Mouse (Mus musculus): ENCODE measurements around the gene Efna2.
"Not testable (repeated sequence)": the region's sequence is repeated elsewhere in the genome, so short reads cannot be mapped to it uniquely, and the experiment has no call there.

The Efna2 gene

GRCm38 (mm10) chr10:80189999-80190398, 10.7 kb downstream of the Efna2 start:
- DNase-seq (ENCODE audit: low read depth): no peak

- no peak for DNase-seq (ENCODE audit: low read depth)
Observed at GRCm38 (mm10) chr10:80190491-80191051, 11.3 kb downstream of the Efna2 start.

- no peak for DNase-seq (ENCODE audit: low read depth)
Observed at GRCm38 (mm10) chr10:80193976-80194375, 14.7 kb downstream of the Efna2 start.

- no peak for DNase-seq (ENCODE audit: low read depth)
Observed at GRCm38 (mm10) chr10:80194441-80194840, 15.2 kb downstream of the Efna2 start.

GRCm38 (mm10) chr10:80196167-80196566, 16.9 kb downstream of the Efna2 start:
- DNase-seq (ENCODE audit: low read depth): no peak

GRCm38 (mm10) chr10:80196778-80197581, 17.7 kb downstream of the Efna2 start:
- DNase-seq (ENCODE audit: low read depth): no peak

- peak; percentile 89 for DNase-seq (ENCODE audit: low read depth)
Observed at GRCm38 (mm10) chr10:80199440-80200008, 20.2 kb downstream of the Efna2 start.

- no peak for DNase-seq (ENCODE audit: low read depth)
Observed at GRCm38 (mm10) chr10:80200485-80200884, 21.2 kb downstream of the Efna2 start.

GRCm38 (mm10) chr10:80204055-80204454, 24.8 kb downstream of the Efna2 start:
- no peak for DNase-seq (ENCODE audit: low read depth)

GRCm38 (mm10) chr10:80207201-80207600, 27.9 kb downstream of the Efna2 start:
- no peak for DNase-seq (ENCODE audit: low read depth)

- no peak for DNase-seq (ENCODE audit: low read depth)
Observed at GRCm38 (mm10) chr10:80207676-80208075, 28.4 kb downstream of the Efna2 start.

- no peak for DNase-seq (ENCODE audit: low read depth)
Observed at GRCm38 (mm10) chr10:80208248-80208647, 29.0 kb downstream of the Efna2 start.

GRCm38 (mm10) chr10:80208841-80209371, 29.6 kb downstream of the Efna2 start:
- no peak for DNase-seq (ENCODE audit: low read depth)

GRCm38 (mm10) chr10:80211547-80212103, 32.3 kb downstream of the Efna2 start:
- not testable (repeated sequence) for DNase-seq (ENCODE audit: low read depth)

- no peak for DNase-seq (ENCODE audit: low read depth)
Observed at GRCm38 (mm10) chr10:80215048-80215772, 35.9 kb downstream of the Efna2 start.

- DNase-seq (ENCODE audit: low read depth): no peak
Observed at GRCm38 (mm10) chr10:80220676-80221075, 41.4 kb downstream of the Efna2 start.

- DNase-seq (ENCODE audit: low read depth): not testable (repeated sequence)
Observed at GRCm38 (mm10) chr10:80223137-80223536, 43.9 kb downstream of the Efna2 start.

- no peak for DNase-seq (ENCODE audit: low read depth)
Observed at GRCm38 (mm10) chr10:80226071-80226415, 46.8 kb downstream of the Efna2 start.

- peak; percentile 100 for DNase-seq (ENCODE audit: low read depth)
Observed at GRCm38 (mm10) chr10:80226416-80227165, 47.3 kb downstream of the Efna2 start, which contains the start of gene Mum1. TSS of gene Mum1 (plus strand) at chr10:80226434.

GRCm38 (mm10) chr10:80227166-80227539, 47.9 kb downstream of the Efna2 start:
- no peak for DNase-seq (ENCODE audit: low read depth)

All from NIH3T3 (cell line).